Mouse (Mus musculus): ENCODE measurements around the gene Cd180. TPM values are rescaled to one million over a fixed set of nuclear protein-coding genes. Genes with fewer than 3 reads are reported as not detected.
A peak's percentile ranks its signal among the peaks of the same experiment; 100 is the strongest.
"Not testable (repeated sequence)": the region's sequence is repeated elsewhere in the genome, so short reads cannot be mapped to it uniquely, and the experiment has no call there.

Gene Cd180
- polyA plus RNA-seq, 1 experiment from 2014 or later: 0.62 TPM

- Histone ChIP-seq H3K27ac (ENCODE audit: low read length) (0 out of 2 replicates have a peak overlapping the region, but pooled peaks have one; percentile 7), H3K27me3 (ENCODE audit: control insufficient read depth, insufficient read depth, low read length) (no peaks in the 10 kb centered on the region), H3K4me2 (ENCODE audit: low read depth, low read length) (peak overlapping the region; percentile 10; the same call in 1 of the 2 replicates), H3K9me3 (replicated peaks; ENCODE audit: control insufficient read depth, low read length) (no peaks in the 10 kb centered on the region), H3K36me3 (ENCODE audit: control insufficient read depth, insufficient read depth) (no peaks in the 10 kb centered on the region), H3K9ac (ENCODE audit: low read length) (no peak overlapping the region), H3K4me3 (ENCODE audit: low read length) (no peak overlapping the region), H3K4me1 (ENCODE audit: control insufficient read depth, insufficient read depth, low read length) (peaks cover 13% of the 10 kb centered on the region)
- WGBS: 34% methylated on average over 14 of the region's 14 CpGs
- ATAC-seq (replicated peaks; ENCODE audit: extremely low read depth, insufficient read depth, low FRiP score): peak; percentile 60
Observed at GRCm38 (mm10) chr13:102669522-102670256, 23.7 kb upstream of the Cd180 start.

- Histone ChIP-seq H3K4me1 (ENCODE audit: control insufficient read depth, insufficient read depth, low read length) (peaks cover 13% of the 10 kb centered on the region), H3K27me3 (ENCODE audit: control insufficient read depth, insufficient read depth, low read length) (no peaks in the 10 kb centered on the region), H3K4me3 (ENCODE audit: low read length) (no peak overlapping the region), H3K9me3 (replicated peaks; ENCODE audit: control insufficient read depth, low read length) (no peaks in the 10 kb centered on the region), H3K36me3 (ENCODE audit: control insufficient read depth, insufficient read depth) (no peaks in the 10 kb centered on the region), H3K4me2 (ENCODE audit: low read depth, low read length) (no peak overlapping the region), H3K27ac (ENCODE audit: low read length) (no peak overlapping the region), H3K9ac (ENCODE audit: low read length) (no peak overlapping the region)
- 68% methylated on average over 7 of the region's 7 CpGs for WGBS
- ATAC-seq (replicated peaks; ENCODE audit: extremely low read depth, insufficient read depth, low FRiP score): no peak
Observed at GRCm38 (mm10) chr13:102670503-102670902, 22.9 kb upstream of the Cd180 start.

DNA sequence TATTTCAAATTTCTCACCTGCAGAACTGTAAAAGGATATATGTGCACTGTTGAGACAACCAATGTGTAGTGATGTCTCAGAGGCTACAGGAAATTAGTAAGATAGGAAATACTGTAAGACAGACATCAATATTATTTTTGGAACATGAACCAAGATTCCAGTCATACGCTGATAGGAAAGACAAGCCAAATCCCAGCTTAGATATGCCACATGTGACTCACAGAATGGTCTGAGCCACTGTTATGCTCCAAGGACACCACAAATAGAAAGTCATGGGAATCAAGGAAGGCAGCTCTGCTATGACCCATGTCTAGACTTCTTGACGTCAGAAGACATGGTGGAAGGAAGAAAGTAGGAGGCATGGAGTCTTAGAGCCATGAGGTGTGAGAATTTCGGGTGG lies 19.3 kb upstream of the Cd180 start:
- Histone ChIP-seq H3K4me3 (ENCODE audit: low read length) (no peak overlapping the region), H3K36me3 (ENCODE audit: control insufficient read depth, insufficient read depth) (no peaks in the 10 kb centered on the region), H3K9me3 (replicated peaks; ENCODE audit: control insufficient read depth, low read length) (no peaks in the 10 kb centered on the region), H3K4me1 (ENCODE audit: control insufficient read depth, insufficient read depth, low read length) (peaks cover 11% of the 10 kb centered on the region), H3K4me2 (ENCODE audit: low read depth, low read length) (no peak overlapping the region), H3K9ac (ENCODE audit: low read length) (no peak overlapping the region), H3K27ac (ENCODE audit: low read length) (no peak overlapping the region), H3K27me3 (ENCODE audit: control insufficient read depth, insufficient read depth, low read length) (no peaks in the 10 kb centered on the region)
- 67% methylated on average over 3 of the region's 3 CpGs for WGBS
- ATAC-seq (replicated peaks; ENCODE audit: extremely low read depth, insufficient read depth, low FRiP score): no peak

GRCm38 (mm10) chr13:102677602-102678001 lies 15.8 kb upstream of the Cd180 start:
- not testable (repeated sequence) for ATAC-seq (replicated peaks; ENCODE audit: extremely low read depth, insufficient read depth, low FRiP score)

GRCm38 (mm10) chr13:102678482-102678881 lies 14.9 kb upstream of the Cd180 start:
- H3K4me3 ChIP-seq (ENCODE audit: low read length): no peak overlapping the region
- no peak overlapping the region for H3K4me2 ChIP-seq (ENCODE audit: low read depth, low read length)
- no peak overlapping the region for H3K9ac ChIP-seq (ENCODE audit: low read length)
- WGBS: 2% methylated on average over 2 of the region's 2 CpGs
- H3K4me1 ChIP-seq (ENCODE audit: control insufficient read depth, insufficient read depth, low read length): no peaks in the 10 kb centered on the region
- H3K27me3 ChIP-seq (ENCODE audit: control insufficient read depth, insufficient read depth, low read length): no peaks in the 10 kb centered on the region
- peak; percentile 60 for ATAC-seq (replicated peaks; ENCODE audit: extremely low read depth, insufficient read depth, low FRiP score)
- H3K27ac ChIP-seq (ENCODE audit: low read length): no peak overlapping the region
- no peaks in the 10 kb centered on the region for H3K36me3 ChIP-seq (ENCODE audit: control insufficient read depth, insufficient read depth)
- no peaks in the 10 kb centered on the region for H3K9me3 ChIP-seq (replicated peaks; ENCODE audit: control insufficient read depth, low read length)

More at GRCm38 (mm10) chr13:102677602-102678001, 15.8 kb upstream of the Cd180 start:
- H3K9me3 ChIP-seq (replicated peaks; ENCODE audit: control insufficient read depth, low read length); H3K9ac ChIP-seq (ENCODE audit: low read length); H3K27ac ChIP-seq (ENCODE audit: low read length); H3K36me3 ChIP-seq (ENCODE audit: control insufficient read depth, insufficient read depth); H3K4me1 ChIP-seq (ENCODE audit: control insufficient read depth, insufficient read depth, low read length); H3K27me3 ChIP-seq (ENCODE audit: control insufficient read depth, insufficient read depth, low read length); H3K4me3 ChIP-seq (ENCODE audit: low read length); H3K4me2 ChIP-seq (ENCODE audit: low read depth, low read length): not testable (repeated sequence)
- WGBS: 84% methylated on average over 4 of the region's 4 CpGs

DNA sequence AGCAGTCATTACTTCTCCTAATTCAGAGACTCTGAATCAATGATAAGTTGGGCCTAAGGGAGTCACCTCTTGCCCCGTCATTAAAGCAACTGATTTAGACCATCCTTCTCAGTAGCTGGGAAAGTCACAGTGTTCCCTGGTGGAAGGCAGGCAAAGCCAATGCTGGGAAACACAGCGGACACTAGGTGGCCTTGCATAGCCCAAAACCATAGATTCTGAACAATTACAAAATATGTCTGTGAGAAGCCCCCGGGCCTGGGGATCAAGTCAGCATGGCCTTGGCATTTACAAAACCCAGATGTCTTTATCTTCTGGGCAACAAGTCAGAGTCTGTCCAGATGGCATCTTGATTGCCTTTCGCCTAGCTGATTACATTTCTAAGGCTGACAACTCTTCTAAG lies 8.5 kb upstream of the Cd180 start:
- H3K9me3 ChIP-seq (replicated peaks; ENCODE audit: control insufficient read depth, low read length): no peaks in the 10 kb centered on the region
- no peak overlapping the region for H3K27ac ChIP-seq (ENCODE audit: low read length)
- ATAC-seq (replicated peaks; ENCODE audit: extremely low read depth, insufficient read depth, low FRiP score): no peak
- H3K4me3 ChIP-seq (ENCODE audit: low read length): no peak overlapping the region
- H3K4me2 ChIP-seq (ENCODE audit: low read depth, low read length): no peak overlapping the region
- H3K9ac ChIP-seq (ENCODE audit: low read length): no peak overlapping the region
- 66% methylated on average over 4 of the region's 4 CpGs for WGBS
- H3K36me3 ChIP-seq (ENCODE audit: control insufficient read depth, insufficient read depth): no peaks in the 10 kb centered on the region
- H3K4me1 ChIP-seq (ENCODE audit: control insufficient read depth, insufficient read depth, low read length): no peaks in the 10 kb centered on the region
- no peaks in the 10 kb centered on the region for H3K27me3 ChIP-seq (ENCODE audit: control insufficient read depth, insufficient read depth, low read length)

- Histone ChIP-seq H3K9me3 (replicated peaks; ENCODE audit: control insufficient read depth, low read length) (no peaks in the 10 kb centered on the region), H3K36me3 (ENCODE audit: control insufficient read depth, insufficient read depth) (no peaks in the 10 kb centered on the region), H3K27me3 (ENCODE audit: control insufficient read depth, insufficient read depth, low read length) (no peaks in the 10 kb centered on the region), H3K4me3 (ENCODE audit: low read length) (no peak overlapping the region), H3K4me2 (ENCODE audit: low read depth, low read length) (no peak overlapping the region), H3K27ac (ENCODE audit: low read length) (no peak overlapping the region), H3K4me1 (ENCODE audit: control insufficient read depth, insufficient read depth, low read length) (peaks cover under 1% of the 10 kb centered on the region; the same call in 1 of the 2 replicates), H3K9ac (ENCODE audit: low read length) (no peak overlapping the region)
- 82% methylated on average over 1 of the region's 1 CpGs for WGBS
- no peak for ATAC-seq (replicated peaks; ENCODE audit: extremely low read depth, insufficient read depth, low FRiP score)
Observed at GRCm38 (mm10) chr13:102688121-102688520, 5.2 kb upstream of the Cd180 start.

DNA sequence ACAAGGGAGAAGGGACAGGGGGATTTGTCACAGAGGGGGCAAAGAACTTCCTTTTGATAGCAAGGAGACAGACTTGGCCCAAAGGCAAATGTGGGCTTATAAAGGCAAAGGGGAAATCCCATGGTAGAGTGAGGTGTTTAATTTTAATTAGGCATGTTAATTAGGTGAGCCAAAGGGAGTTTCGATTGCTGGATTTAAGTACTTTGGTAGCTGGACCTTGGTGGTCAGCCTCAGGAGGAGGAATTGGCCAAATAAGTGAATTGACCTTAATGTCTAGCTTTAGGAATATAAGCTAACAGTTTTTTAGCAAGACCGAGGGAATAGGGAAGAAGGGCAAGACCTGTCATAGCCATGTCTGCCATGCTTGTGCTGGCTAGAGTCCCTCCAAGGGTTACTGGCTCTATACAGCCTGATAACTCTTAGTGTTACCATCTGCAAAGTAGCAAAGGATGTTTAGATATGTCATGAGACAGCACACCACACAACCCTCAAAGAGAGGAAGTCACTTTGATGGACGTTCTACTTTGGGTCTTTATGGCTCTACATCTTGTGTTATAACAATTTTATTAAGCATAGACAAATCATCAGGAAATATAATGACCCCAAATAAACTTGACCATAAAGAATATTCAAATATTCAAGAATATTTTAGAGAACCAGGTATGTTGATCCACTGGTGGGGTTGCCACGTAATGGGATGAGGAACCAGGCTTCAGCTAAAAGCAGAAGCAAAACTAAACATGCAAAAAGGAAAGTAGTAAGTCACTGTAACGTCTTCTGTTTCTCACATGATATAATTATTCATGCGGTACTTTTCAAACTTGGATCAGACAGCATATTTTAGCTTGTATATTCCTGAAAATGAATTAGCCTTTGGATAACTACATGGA lies 3.9 kb upstream of the Cd180 start:
- no peak for ATAC-seq (replicated peaks; ENCODE audit: extremely low read depth, insufficient read depth, low FRiP score)
- WGBS: 78% methylated on average over 6 of the region's 6 CpGs
- Histone ChIP-seq H3K27ac (ENCODE audit: low read length) (no peak overlapping the region), H3K36me3 (ENCODE audit: control insufficient read depth, insufficient read depth) (no peaks in the 10 kb centered on the region), H3K4me3 (ENCODE audit: low read length) (no peak overlapping the region), H3K4me1 (ENCODE audit: control insufficient read depth, insufficient read depth, low read length) (peaks cover 8% of the 10 kb centered on the region), H3K4me2 (ENCODE audit: low read depth, low read length) (no peak overlapping the region), H3K9me3 (replicated peaks; ENCODE audit: control insufficient read depth, low read length) (no peaks in the 10 kb centered on the region), H3K27me3 (ENCODE audit: control insufficient read depth, insufficient read depth, low read length) (no peaks in the 10 kb centered on the region), H3K9ac (ENCODE audit: low read length) (no peak overlapping the region)

- no peak overlapping the region for H3K27ac ChIP-seq (ENCODE audit: low read length)
- H3K27me3 ChIP-seq (ENCODE audit: control insufficient read depth, insufficient read depth, low read length): no peaks in the 10 kb centered on the region
- ATAC-seq (replicated peaks; ENCODE audit: extremely low read depth, insufficient read depth, low FRiP score): no peak
- H3K4me2 ChIP-seq (ENCODE audit: low read depth, low read length): no peak overlapping the region
- H3K4me3 ChIP-seq (ENCODE audit: low read length): no peak overlapping the region
- H3K9me3 ChIP-seq (replicated peaks; ENCODE audit: control insufficient read depth, low read length): no peaks in the 10 kb centered on the region
- WGBS: 84% methylated on average over 5 of the region's 5 CpGs
- H3K36me3 ChIP-seq (ENCODE audit: control insufficient read depth, insufficient read depth): no peaks in the 10 kb centered on the region
- no peak overlapping the region for H3K9ac ChIP-seq (ENCODE audit: low read length)
- H3K4me1 ChIP-seq (ENCODE audit: control insufficient read depth, insufficient read depth, low read length): peaks cover 8% of the 10 kb centered on the region
Observed at GRCm38 (mm10) chr13:102690184-102690583, 3.2 kb upstream of the Cd180 start.
